Mouse (Mus musculus) limb, embryonic 15.5 days (tissue): Measurements from ENCODE around the gene Pacrg. TPM values are rescaled to one million over a fixed set of nuclear protein-coding genes. Genes with fewer than 3 reads are reported as not detected.

Experiments
- ATAC-seq: fragments of 200-750 bp; cut with Nextera tagmentation; 2 replicates; pipeline ENCODE4 v1.8.0; 2017; ENCODE audit warnings: low read depth, moderate TSS enrichment; ENCODE audit not compliant: insufficient number of reproducible peaks, low FRiP score, low TSS enrichment
- H3K27ac ChIP-seq: fragments of 300-500 bp; sonication (generic); 2 replicates; pipeline ENCODE4 v1.5.1; 2015; ENCODE audit warnings: moderate library complexity, mild to moderate bottlenecking, inconsistent platforms
- H3K27me3 ChIP-seq: fragments of 300-500 bp; sonication (generic); 2 replicates; pipeline ENCODE4 v1.6.1; 2015; ENCODE audit warnings: inconsistent platforms
- H3K36me3 ChIP-seq: fragments of 300-500 bp; sonication (generic); 2 replicates; pipeline ENCODE4 v1.6.1; 2015; ENCODE audit warnings: inconsistent platforms
- H3K4me1 ChIP-seq: fragments of 300-500 bp; sonication (generic); 2 replicates; pipeline ENCODE4 v1.6.1; 2015; ENCODE audit warnings: inconsistent platforms
- H3K4me2 ChIP-seq: fragments of 300-500 bp; sonication (generic); 2 replicates; pipeline ENCODE4 v1.6.1; 2015; ENCODE audit warnings: mild to moderate bottlenecking, inconsistent platforms
- H3K4me3 ChIP-seq: fragments of 300-500 bp; sonication (generic); 2 replicates; pipeline ENCODE4 v1.5.1; 2015; ENCODE audit warnings: mild to moderate bottlenecking, inconsistent platforms
- H3K9ac ChIP-seq: fragments of 300-500 bp; sonication (generic); 2 replicates; pipeline ENCODE4 v1.6.1; 2015; ENCODE audit warnings: inconsistent platforms
- H3K9me3 ChIP-seq: fragments of 300-500 bp; sonication (generic); 2 replicates; pipeline ENCODE4 v1.6.1; 2016; ENCODE audit warnings: inconsistent platforms
- WGBS: fragments of 180-500 bp; shearing (Covaris S2); methylation state at CpG from one replicate; pipeline ENCODE4 v1.1.7; 2015; 5-methylcytosine and 5-hydroxymethylcytosine counted together
- polyA plus RNA-seq: library from polyadenylated mRNA; unstranded; fragments of >200 nt; fragmentation: Nextera tagmentation; extraction: Ambion mirVana; gene quantifications from 2 replicates; pipeline ENCODE4 v1.2.1, GENCODE M21; 2015

The Pacrg gene
- polyA plus RNA-seq, 1 experiment from 2014 or later = 1.1 TPM

DNA sequence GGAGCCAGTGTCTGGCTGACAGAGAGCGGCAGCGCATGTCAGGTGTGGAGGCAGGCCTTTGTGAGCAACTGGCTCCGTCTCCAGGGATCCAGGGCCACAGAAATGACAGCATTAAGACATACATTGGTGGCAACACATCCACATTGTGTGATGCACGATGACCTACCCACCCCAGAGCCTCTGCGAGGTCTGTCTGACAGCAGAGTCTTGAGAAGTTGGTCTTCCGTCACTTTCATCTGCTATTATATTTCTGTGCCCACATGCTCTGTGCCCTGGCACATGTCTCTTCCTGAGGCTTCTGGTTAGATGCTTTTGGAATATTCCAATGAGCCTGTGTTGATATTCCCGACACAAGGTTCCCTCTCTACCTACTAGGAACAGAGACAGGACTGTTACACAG, 224.5 kb downstream of the Pacrg start:
- Histone ChIP-seq H3K4me3 (no peak overlapping the region), H3K27me3 (no peaks in the 10 kb centered on the region), H3K36me3 (no peaks in the 10 kb centered on the region), H3K4me1 (no peaks in the 10 kb centered on the region), H3K4me2 (no peak overlapping the region), H3K9ac (no peak overlapping the region), H3K27ac (no peak overlapping the region), H3K9me3 (no peaks in the 10 kb centered on the region)
- ATAC-seq = no peak
- WGBS = 86% methylated on average over 7 of the region's 7 CpGs

- no peak overlapping the region for H3K27ac ChIP-seq
- H3K4me1 ChIP-seq = no peaks in the 10 kb centered on the region
- no peaks in the 10 kb centered on the region for H3K27me3 ChIP-seq
- no peak overlapping the region for H3K9ac ChIP-seq
- no peaks in the 10 kb centered on the region for H3K36me3 ChIP-seq
- no peak overlapping the region for H3K4me2 ChIP-seq
- WGBS = 76% methylated on average over 6 of the region's 6 CpGs
- no peaks in the 10 kb centered on the region for H3K9me3 ChIP-seq
- no peak for ATAC-seq
- no peak overlapping the region for H3K4me3 ChIP-seq
Observed at GRCm38 (mm10) chr17:10614696-10615095, 225.4 kb downstream of the Pacrg start.

- Histone ChIP-seq H3K36me3 (no peaks in the 10 kb centered on the region), H3K4me1 (no peaks in the 10 kb centered on the region), H3K4me2 (no peak overlapping the region), H3K4me3 (no peak overlapping the region), H3K9ac (no peak overlapping the region), H3K9me3 (no peaks in the 10 kb centered on the region), H3K27me3 (no peaks in the 10 kb centered on the region), H3K27ac (no peak overlapping the region)
- WGBS = 54% methylated on average over 3 of the region's 3 CpGs
- no peak for ATAC-seq
Observed at GRCm38 (mm10) chr17:10611626-10612025, 228.5 kb downstream of the Pacrg start.

- Histone ChIP-seq H3K4me1 (no peaks in the 10 kb centered on the region), H3K36me3 (no peaks in the 10 kb centered on the region), H3K27me3 (no peaks in the 10 kb centered on the region), H3K9me3 (no peaks in the 10 kb centered on the region), H3K9ac (no peak overlapping the region), H3K27ac (no peak overlapping the region), H3K4me3 (no peak overlapping the region), H3K4me2 (no peak overlapping the region)
- WGBS = 77% methylated on average over 4 of the region's 4 CpGs
- no peak for ATAC-seq
Observed at GRCm38 (mm10) chr17:10608146-10608545, 232.0 kb downstream of the Pacrg start.

GRCm38 (mm10) chr17:10606090-10606489, 234.0 kb downstream of the Pacrg start:
- no peaks in the 10 kb centered on the region for H3K27me3 ChIP-seq
- no peak overlapping the region for H3K4me2 ChIP-seq
- no peaks in the 10 kb centered on the region for H3K36me3 ChIP-seq
- H3K9ac ChIP-seq = no peak overlapping the region
- 41% methylated on average over 3 of the region's 3 CpGs for WGBS
- no peaks in the 10 kb centered on the region for H3K4me1 ChIP-seq
- H3K27ac ChIP-seq = no peak overlapping the region
- no peak overlapping the region for H3K4me3 ChIP-seq
- ATAC-seq = no peak
- no peaks in the 10 kb centered on the region for H3K9me3 ChIP-seq

GRCm38 (mm10) chr17:10597741-10598140, 242.4 kb downstream of the Pacrg start:
- ATAC-seq = no peak
- Histone ChIP-seq H3K9me3 (no peaks in the 10 kb centered on the region), H3K4me1 (no peaks in the 10 kb centered on the region), H3K9ac (no peak overlapping the region), H3K4me2 (no peak overlapping the region), H3K4me3 (no peak overlapping the region), H3K36me3 (no peaks in the 10 kb centered on the region), H3K27me3 (no peaks in the 10 kb centered on the region), H3K27ac (no peak overlapping the region)
- WGBS = 93% methylated on average over 4 of the region's 4 CpGs

DNA sequence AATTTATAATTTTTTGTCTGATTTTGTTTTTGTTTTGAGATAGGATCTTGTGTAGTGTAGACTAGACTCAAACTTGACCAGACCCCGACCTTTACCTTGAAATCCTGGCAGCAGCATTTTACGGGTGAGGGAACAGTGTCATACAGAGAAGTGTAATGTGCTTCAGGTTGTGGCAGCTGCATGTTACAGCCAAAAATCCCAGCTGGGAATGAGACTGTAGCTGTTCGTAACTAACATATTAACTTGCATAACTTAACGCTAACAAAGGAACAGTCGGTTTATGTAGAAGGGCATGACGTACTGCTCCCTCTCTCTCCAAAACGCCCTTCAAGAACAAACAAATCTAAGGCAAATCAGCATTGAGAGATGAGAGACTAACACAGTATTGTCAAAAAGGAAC, 250.5 kb downstream of the Pacrg start:
- H3K9ac ChIP-seq = no peak overlapping the region
- no peaks in the 10 kb centered on the region for H3K36me3 ChIP-seq
- 45% methylated on average over 7 of the region's 7 CpGs for whole genome bisulfite sequencing
- no peak for ATAC-seq
- no peak overlapping the region for H3K4me2 ChIP-seq
- no peak overlapping the region for H3K27ac ChIP-seq
- no peaks in the 10 kb centered on the region for H3K27me3 ChIP-seq
- H3K4me3 ChIP-seq = no peak overlapping the region
- H3K4me1 ChIP-seq = no peaks in the 10 kb centered on the region
- H3K9me3 ChIP-seq = no peaks in the 10 kb centered on the region

GRCm38 (mm10) chr17:10588922-10589400, 251.2 kb downstream of the Pacrg start:
- Histone ChIP-seq H3K4me3 (no peak overlapping the region), H3K27ac (no peak overlapping the region), H3K4me2 (no peak overlapping the region), H3K9ac (no peak overlapping the region), H3K36me3 (no peaks in the 10 kb centered on the region), H3K4me1 (no peaks in the 10 kb centered on the region), H3K27me3 (no peaks in the 10 kb centered on the region), H3K9me3 (no peaks in the 10 kb centered on the region)
- 71% methylated on average over 7 of the region's 7 CpGs for WGBS
- ATAC-seq = no peak

DNA sequence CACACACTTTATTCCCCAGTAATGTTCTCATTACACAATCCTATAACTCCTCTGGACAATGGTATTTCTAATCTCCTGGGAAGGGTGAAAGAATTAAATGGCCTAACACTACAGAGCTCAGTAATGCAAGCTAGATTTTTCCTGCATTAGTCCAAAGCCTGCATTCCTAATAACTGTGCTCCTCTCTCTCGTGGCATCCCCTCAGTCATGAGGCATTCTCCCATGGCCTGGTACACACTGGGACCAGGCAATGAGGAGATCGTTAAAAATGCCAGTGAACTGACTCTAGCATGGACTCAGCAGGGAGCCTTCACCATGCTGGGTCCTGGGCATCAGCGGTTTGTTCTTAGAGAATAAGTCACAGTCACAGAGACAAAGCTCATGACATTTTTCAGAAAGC, 256.8 kb downstream of the Pacrg start:
- Histone ChIP-seq H3K4me3 (no peak overlapping the region), H3K27me3 (no peaks in the 10 kb centered on the region), H3K36me3 (no peaks in the 10 kb centered on the region), H3K4me1 (no peaks in the 10 kb centered on the region), H3K27ac (no peak overlapping the region), H3K4me2 (no peak overlapping the region), H3K9me3 (no peaks in the 10 kb centered on the region), H3K9ac (no peak overlapping the region)
- 46% methylated on average over 3 of the region's 3 CpGs for WGBS
- no peak for ATAC-seq

- Histone ChIP-seq H3K4me2 (no peak overlapping the region), H3K4me3 (no peak overlapping the region), H3K27ac (no peak overlapping the region), H3K9ac (no peak overlapping the region), H3K4me1 (no peaks in the 10 kb centered on the region), H3K27me3 (no peaks in the 10 kb centered on the region), H3K36me3 (no peaks in the 10 kb centered on the region), H3K9me3 (no peaks in the 10 kb centered on the region)
- WGBS = 66% methylated on average over 7 of the region's 7 CpGs
- no peak for ATAC-seq
Observed at GRCm38 (mm10) chr17:10575306-10575705, 264.8 kb downstream of the Pacrg start.

DNA sequence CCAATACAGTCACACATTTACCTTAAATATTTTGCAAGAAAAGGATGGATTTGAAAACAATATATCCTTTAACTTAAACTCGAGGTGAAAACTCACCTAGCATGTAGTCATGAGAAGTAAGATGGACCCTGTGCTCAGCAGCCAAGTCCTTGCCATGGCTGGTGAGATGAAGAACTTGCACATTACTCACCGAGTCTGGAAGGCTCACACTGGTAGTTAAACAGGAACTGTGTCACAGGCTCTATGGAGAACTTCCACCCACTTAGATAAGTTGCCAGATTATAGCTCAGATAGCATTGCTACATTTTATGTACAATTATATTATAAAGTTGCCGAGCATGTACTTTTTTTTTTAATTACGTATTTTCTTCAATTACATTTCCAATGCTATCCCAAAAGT, 267.7 kb downstream of the Pacrg start:
- Histone ChIP-seq H3K36me3 (no peaks in the 10 kb centered on the region), H3K4me2 (no peak overlapping the region), H3K27me3 (no peaks in the 10 kb centered on the region), H3K9me3 (no peaks in the 10 kb centered on the region), H3K9ac (no peak overlapping the region), H3K27ac (no peak overlapping the region), H3K4me1 (no peaks in the 10 kb centered on the region), H3K4me3 (no peak overlapping the region)
- ATAC-seq = no peak
- 80% methylated on average over 4 of the region's 4 CpGs for WGBS

DNA sequence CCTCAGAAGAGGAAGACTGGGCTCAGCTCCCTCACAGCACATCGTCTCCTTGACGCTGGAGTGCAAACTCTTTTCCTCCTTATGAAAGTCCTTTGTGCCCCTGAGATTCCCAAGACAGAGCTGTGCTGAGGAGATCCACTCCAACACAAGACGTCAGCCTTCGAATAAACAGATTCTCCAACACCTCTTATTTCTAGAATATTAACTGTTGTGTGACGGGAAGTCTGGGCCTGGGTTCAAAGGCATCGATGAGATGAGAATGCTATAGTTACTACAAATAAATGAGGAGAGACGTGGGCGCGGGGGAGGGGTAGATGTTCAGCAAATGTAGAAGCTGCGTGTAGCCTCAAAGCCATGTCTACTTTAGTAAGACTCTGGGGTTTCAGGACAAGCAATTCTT, 270.8 kb downstream of the Pacrg start:
- no peaks in the 10 kb centered on the region for H3K9me3 ChIP-seq
- H3K4me1 ChIP-seq = no peaks in the 10 kb centered on the region
- no peaks in the 10 kb centered on the region for H3K27me3 ChIP-seq
- no peak overlapping the region for H3K4me3 ChIP-seq
- H3K36me3 ChIP-seq = no peaks in the 10 kb centered on the region
- no peak overlapping the region for H3K4me2 ChIP-seq
- ATAC-seq = no peak
- 84% methylated on average over 10 of the region's 10 CpGs for WGBS
- no peak overlapping the region for H3K9ac ChIP-seq
- H3K27ac ChIP-seq = no peak overlapping the region

GRCm38 (mm10) chr17:10567411-10567810, 272.7 kb downstream of the Pacrg start:
- Histone ChIP-seq H3K4me3 (no peak overlapping the region), H3K4me1 (no peaks in the 10 kb centered on the region), H3K9ac (no peak overlapping the region), H3K27ac (no peak overlapping the region), H3K4me2 (no peak overlapping the region), H3K36me3 (no peaks in the 10 kb centered on the region), H3K9me3 (no peaks in the 10 kb centered on the region), H3K27me3 (no peaks in the 10 kb centered on the region)
- WGBS = 87% methylated on average over 3 of the region's 3 CpGs
- ATAC-seq = no peak
